Mouse (Mus musculus) embryonic stem cell, embryonic (primary cell): ENCODE measurements around the gene Ldlr.

Experiments
- CTCF ChIA-PET, 4 experiments: fragments of 300-600 bp in 2 of 4; fragments of 350-600 bp in 2 of 4; sonication (Branson Sonifier 250); formaldehyde crosslinking; loops; one replicate each; lab custom pipeline; 2022; ENCODE audit warnings: inconsistent platforms in 2 of 4; lab: Charles Lee
- POLR2A ChIA-PET, 4 experiments: fragments of 300-600 bp in 2 of 4; fragments of 350-600 bp in 2 of 4; sonication (Branson Sonifier 250); formaldehyde crosslinking; loops; one replicate each; lab custom pipeline; 2022; ENCODE audit warnings: antibody characterized with exemption in 4 of 4, inconsistent platforms in 1 of 4; lab: Charles Lee

Gene Ldlr

GRCm38 (mm10) chr9:21786309-21786708 lies 63.0 kb downstream of the Ldlr start:
- ChIA-PET POLR2A (interaction anchor here in 3 of 4 experiments (0.7 to 49.8 kb wide), 25 partner anchors 11 to 141 kb away, joined by 3 to 1056 read pairs (median 5); partner anchors contain the start of genes Ldlr (in 3 of the 3), Kank2 (in 2 of the 3), Spc24 (in 2 of the 3) and Ccdc159 (in 1 of the 3)), CTCF (interaction anchor here (0.5 to 5.3 kb wide), 19 partner anchors 10 to 268 kb away, joined by 3 to 27 read pairs (median 5); partner anchors contain the start of genes Spc24 (in 2 of the 4), Kank2 (in 1 of the 4) and Ldlr (in 1 of the 4))

- POLR2A ChIA-PET: interaction anchor here (0.6 to 49.8 kb wide), 38 partner anchors 9 to 996 kb away, joined by 3 to 1056 read pairs (median 5); partner anchors contain the start of genes Kank2 (in 3 of the 4), Ldlr (in 3 of the 4), Spc24 (in 2 of the 4) and Ccdc159 (in 1 of the 4)
- CTCF ChIA-PET: interaction anchor here (0.5 to 5.3 kb wide), 27 partner anchors 10 to 272 kb away, joined by 3 to 27 read pairs (median 4); partner anchors contain the start of genes Spc24 (in 2 of the 4), Kank2 (in 1 of the 4) and Ldlr (in 1 of the 4)
These were observed 63.6 kb downstream of the Ldlr start for GRCm38 (mm10) chr9:21786906-21787305.

DNA sequence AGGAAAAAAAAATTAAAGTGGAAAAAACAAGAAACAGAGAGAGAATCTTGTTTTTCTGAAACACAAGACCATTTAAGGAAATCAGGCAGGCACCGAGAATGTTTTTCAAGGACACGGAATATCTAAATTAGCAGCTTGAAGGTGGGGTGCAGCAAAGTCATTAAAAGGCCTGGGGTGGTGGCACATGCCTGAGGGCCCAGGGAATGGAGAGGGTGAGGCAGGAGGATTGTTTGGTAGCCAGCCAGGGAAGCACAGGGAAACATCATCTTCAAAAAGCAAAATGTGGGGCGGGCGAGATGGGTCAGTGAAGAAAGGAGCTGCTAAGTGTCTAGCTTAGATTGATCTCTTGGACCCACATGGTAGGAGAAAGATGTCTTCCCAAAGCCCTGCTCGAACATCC lies 64.4 kb downstream of the Ldlr start:
- POLR2A ChIA-PET: interaction anchor here (0.6 to 49.8 kb wide), 53 partner anchors 10 to 995 kb away, joined by 3 to 1056 read pairs (median 4); partner anchors contain the start of genes Kank2 (in 4 of the 4), Ldlr (in 3 of the 4), Spc24 (in 2 of the 4) and Acp5 (in 1 of the 4)
- CTCF ChIA-PET: interaction anchor here (0.5 to 5.3 kb wide), 22 partner anchors 11 to 272 kb away, joined by 3 to 27 read pairs (median 5); partner anchors contain the start of genes Spc24 (in 2 of the 4) and Kank2 (in 1 of the 4)

DNA sequence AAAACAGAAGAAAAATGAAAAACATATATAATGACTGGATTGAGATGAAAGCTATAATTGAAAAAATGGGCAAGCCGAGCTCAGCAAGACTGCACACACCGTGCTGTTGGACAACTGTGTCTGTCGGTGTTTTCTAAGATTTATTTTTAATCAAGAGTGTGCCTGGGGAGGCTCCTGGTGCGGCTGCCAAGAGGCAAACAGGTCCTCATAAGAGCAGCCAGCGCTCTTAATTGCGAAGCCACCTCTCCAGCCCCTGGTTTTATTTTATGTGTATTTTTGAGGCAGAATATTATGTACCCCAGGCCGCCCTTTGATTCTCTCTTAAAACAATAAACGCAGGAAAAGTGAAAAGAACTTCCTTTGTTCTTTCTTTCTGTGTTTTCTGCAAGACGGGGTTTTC lies 65.0 kb downstream of the Ldlr start:
- ChIA-PET POLR2A (interaction anchor here (0.6 to 49.8 kb wide), 43 partner anchors 9 to 773 kb away, joined by 3 to 1056 read pairs (median 4); partner anchors contain the start of genes Kank2 (in 4 of the 4), Ldlr (in 3 of the 4), Spc24 (in 2 of the 4) and Cdkn2d (in 1 of the 4)), CTCF (interaction anchor here in 3 of 4 experiments (0.6 to 5.3 kb wide), 7 partner anchors 10 to 52 kb away, joined by 3 to 27 read pairs (median 4); partner anchors contain the start of genes Spc24 (in 2 of the 3) and Kank2 (in 1 of the 3))

DNA sequence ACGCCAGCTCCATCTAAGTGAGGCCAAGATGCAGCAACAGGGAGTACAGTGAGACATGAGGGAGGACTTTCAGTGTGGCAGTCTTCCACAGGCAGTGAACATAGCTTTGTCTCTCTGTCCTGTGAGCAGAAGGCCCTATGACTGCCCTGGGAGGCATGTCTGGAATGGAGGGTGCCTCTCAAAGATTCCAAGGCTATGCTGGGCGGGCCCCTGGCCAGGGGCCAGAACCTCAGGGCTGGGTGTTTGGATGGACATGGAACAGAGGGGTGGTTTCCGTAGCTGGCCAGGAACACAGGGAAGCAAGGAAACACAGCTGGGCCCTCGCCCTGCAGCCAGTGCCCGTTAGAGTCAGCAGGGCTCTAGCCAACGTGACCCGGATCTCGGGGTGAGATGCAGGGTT lies 68.6 kb downstream of the Ldlr start:
- ChIA-PET POLR2A (interaction anchor here in 3 of 4 experiments (0.8 to 49.8 kb wide), 14 partner anchors 10 to 135 kb away, joined by 3 to 1056 read pairs (median 5); partner anchors contain the start of genes Ldlr (in 2 of the 3), Spc24 (in 2 of the 3) and Ccdc159 (in 1 of the 3)), CTCF (interaction anchor here in 2 of 4 experiments (0.6 to 4.9 kb wide), 4 partner anchors 8 to 79 kb away, joined by 3 to 28 read pairs (median 4); no protein-coding TSS in a partner anchor)

- POLR2A ChIA-PET: interaction anchor here in 3 of 4 experiments (0.6 to 49.8 kb wide), 11 partner anchors 11 to 134 kb away, joined by 3 to 1056 read pairs (median 6); partner anchors contain the start of genes Spc24 (in 2 of the 3), Ccdc159 (in 1 of the 3) and Ldlr (in 1 of the 3)
- CTCF ChIA-PET: interaction anchor here in 2 of 4 experiments (0.5 to 4.9 kb wide), 3 partner anchors 12 to 19 kb away, joined by 3 to 28 read pairs (median 5); no protein-coding TSS in a partner anchor
These were observed 69.4 kb downstream of the Ldlr start for GRCm38 (mm10) chr9:21792644-21793043.

- CTCF ChIA-PET: interaction anchor here in 1 of 4 experiments (4.9 kb wide), 1 partner anchor 12 kb away, joined by 28 read pairs; no protein-coding TSS in a partner anchor
- POLR2A ChIA-PET: interaction anchor here in 3 of 4 experiments (1.0 to 49.8 kb wide), 18 partner anchors 8 to 196 kb away, joined by 3 to 1056 read pairs (median 12); partner anchors contain the start of genes Spc24 (in 2 of the 3) and Ldlr (in 1 of the 3)
These were observed 70.2 kb downstream of the Ldlr start for GRCm38 (mm10) chr9:21793507-21793906.

GRCm38 (mm10) chr9:21794344-21794834 lies 71.1 kb downstream of the Ldlr start:
- CTCF ChIA-PET: interaction anchor here in 3 of 4 experiments (0.5 to 4.9 kb wide), 5 partner anchors 9 to 34 kb away, joined by 3 to 28 read pairs (median 3); no protein-coding TSS in a partner anchor
- POLR2A ChIA-PET: interaction anchor here in 3 of 4 experiments (0.8 to 49.8 kb wide), 24 partner anchors 7 to 197 kb away, joined by 3 to 1056 read pairs (median 4); partner anchors contain the start of genes Spc24 (in 2 of the 3) and Ldlr (in 1 of the 3)

DNA sequence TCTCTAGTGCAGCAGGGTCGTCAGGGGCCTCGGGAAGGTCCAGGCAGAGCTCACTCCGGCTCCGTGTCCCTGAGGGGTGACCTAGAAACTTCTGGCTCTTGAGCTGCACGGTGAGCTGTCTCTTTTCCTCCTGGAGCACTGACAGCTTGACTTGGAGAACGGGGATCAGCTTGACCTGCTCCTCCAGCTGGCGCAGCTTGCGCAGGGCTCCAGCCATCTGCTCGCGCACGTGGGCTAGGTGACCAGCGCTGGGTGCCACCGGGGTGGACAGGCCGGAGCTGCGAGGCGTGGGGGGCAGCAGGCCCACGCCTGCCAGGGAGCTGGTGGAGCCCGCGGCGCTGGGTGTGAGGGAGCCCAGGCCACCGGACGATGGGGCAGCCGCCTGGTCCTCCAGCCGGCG lies 71.6 kb downstream of the Ldlr start:
- ChIA-PET POLR2A (interaction anchor here in 3 of 4 experiments (0.8 to 49.8 kb wide), 19 partner anchors 7 to 193 kb away, joined by 3 to 1056 read pairs (median 4); partner anchors contain the start of genes Spc24 (in 2 of the 3) and Ldlr (in 1 of the 3)), CTCF (interaction anchor here in 3 of 4 experiments (0.8 to 4.9 kb wide), 5 partner anchors 9 to 42 kb away, joined by 3 to 28 read pairs (median 3); no protein-coding TSS in a partner anchor)

DNA sequence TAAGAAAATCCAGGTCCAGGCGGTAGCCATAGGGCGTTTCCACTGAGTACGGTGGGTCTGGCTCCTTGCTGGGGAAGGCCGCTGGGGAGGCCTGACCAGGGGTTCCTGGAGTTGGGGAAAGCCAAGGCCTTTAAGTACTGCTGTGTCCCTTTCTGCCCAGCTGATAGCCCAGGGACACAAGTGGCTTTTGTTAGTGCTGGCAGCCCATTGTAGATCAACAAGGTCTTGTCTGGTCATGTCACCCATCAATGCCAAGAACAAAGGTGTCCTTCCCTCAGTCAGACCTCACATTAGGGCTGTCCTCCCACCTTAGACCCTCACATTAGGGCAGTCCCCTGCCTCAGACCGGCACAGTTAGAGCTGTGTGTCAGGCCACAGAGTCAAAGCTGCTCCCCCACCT lies 72.3 kb downstream of the Ldlr start:
- CTCF ChIA-PET: interaction anchor here in 3 of 4 experiments (0.8 to 4.9 kb wide), 4 partner anchors 9 to 43 kb away, joined by 3 to 28 read pairs (median 9); no protein-coding TSS in a partner anchor

GRCm38 (mm10) chr9:21796259-21796658 lies 73.0 kb downstream of the Ldlr start:
- POLR2A ChIA-PET: interaction anchor here in 3 of 4 experiments (0.6 to 49.8 kb wide), 14 partner anchors 7 to 360 kb away, joined by 3 to 1056 read pairs (median 14); partner anchors contain the start of genes Ldlr (in 2 of the 3), Spc24 (in 2 of the 3) and Pigyl (in 1 of the 3)
- CTCF ChIA-PET: interaction anchor here in 2 of 4 experiments (0.6 to 4.9 kb wide), 3 partner anchors 8 to 9 kb away, joined by 3 to 28 read pairs (median 15); no protein-coding TSS in a partner anchor

More for the DNA sequence above, 72.3 kb downstream of the Ldlr start:
- POLR2A ChIA-PET: interaction anchor here in 3 of 4 experiments (0.6 to 49.8 kb wide), 15 partner anchors 8 to 361 kb away, joined by 3 to 1056 read pairs (median 13); partner anchors contain the start of genes Spc24 (in 2 of the 3), Ldlr (in 1 of the 3) and Pigyl (in 1 of the 3)

- ChIA-PET POLR2A (interaction anchor here in 3 of 4 experiments (0.6 to 49.8 kb wide), 12 partner anchors 8 to 73 kb away, joined by 3 to 1056 read pairs (median 25); partner anchors contain the start of genes Spc24 (in 2 of the 3) and Ldlr (in 1 of the 3)), CTCF (interaction anchor here in 1 of 4 experiments (0.6 to 4.9 kb wide), 2 partner anchors 8 to 10 kb away, joined by 3 to 28 read pairs; no protein-coding TSS in a partner anchor)
These were observed 73.6 kb downstream of the Ldlr start for GRCm38 (mm10) chr9:21796919-21797318.

GRCm38 (mm10) chr9:21797921-21798344 lies 74.7 kb downstream of the Ldlr start:
- ChIA-PET POLR2A (interaction anchor here (0.5 to 49.8 kb wide), 55 partner anchors 8 to 533 kb away, joined by 3 to 1056 read pairs (median 4); partner anchors contain the start of genes Ldlr (in 3 of the 4), Ccdc159 (in 2 of the 4), Rab3d (in 2 of the 4) and Spc24 (in 2 of the 4)), CTCF (interaction anchor here in 1 of 4 experiments (1.0 to 2.1 kb wide), 6 partner anchors 10 to 196 kb away, joined by 3 to 7 read pairs (median 4); partner anchors contain the start of gene Spc24)

DNA sequence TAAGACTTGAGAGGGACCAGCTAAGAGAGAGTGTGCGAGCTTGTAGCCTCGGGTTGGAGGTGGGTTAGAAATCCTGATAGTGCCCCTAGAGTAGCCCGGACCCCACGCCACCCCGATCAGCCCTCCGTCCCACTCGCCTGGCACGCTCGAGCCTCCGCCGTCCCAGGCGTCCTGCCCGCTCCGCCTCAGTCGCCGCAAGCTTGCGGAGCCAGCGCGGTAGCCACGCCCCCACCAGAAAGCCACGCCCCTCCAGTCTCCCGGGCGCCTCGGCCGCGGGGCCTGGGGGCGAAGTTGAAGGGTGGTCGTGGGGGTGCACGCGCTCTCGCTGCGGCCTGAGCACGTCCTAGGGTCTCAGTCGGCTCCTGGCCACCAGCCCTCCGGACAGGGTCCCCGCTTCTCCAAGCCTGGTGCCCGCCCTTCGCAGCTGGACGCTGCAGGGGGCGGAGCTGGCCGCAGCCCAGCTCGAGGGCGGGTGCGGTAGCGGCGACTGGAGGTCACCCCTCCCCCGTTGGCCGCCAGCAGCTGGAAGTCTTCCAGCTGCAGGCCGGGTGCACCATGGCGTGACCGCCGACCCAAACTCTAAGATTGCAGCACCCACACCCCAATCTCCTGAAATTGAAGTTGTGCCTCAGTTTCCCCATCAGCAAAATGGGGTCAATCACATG lies 75.2 kb downstream of the Ldlr start, which contains the start of gene Kank2:
Gene Kank2, minus strand, starts transcription at position 400 of the 665 bp plus-strand sequence.
- ChIA-PET CTCF (interaction anchor here in 3 of 4 experiments (0.6 to 2.6 kb wide), 10 partner anchors 11 to 300 kb away, joined by 3 to 8 read pairs (median 4); partner anchors contain the start of gene Spc24 (in 1 of the 3)), POLR2A (interaction anchor here (0.6 to 49.8 kb wide), 65 partner anchors 7 to 534 kb away, joined by 3 to 1056 read pairs (median 4); partner anchors contain the start of genes Ccdc159 (in 3 of the 4), Ldlr (in 3 of the 4), Tmem205 (in 3 of the 4) and Rab3d (in 2 of the 4))

- POLR2A ChIA-PET: interaction anchor here (0.5 to 49.8 kb wide), 61 partner anchors 7 to 534 kb away, joined by 3 to 1056 read pairs (median 4); partner anchors contain the start of genes Ccdc159 (in 3 of the 4), Ldlr (in 3 of the 4), Tmem205 (in 3 of the 4) and Rab3d (in 2 of the 4)
These were observed 75.7 kb downstream of the Ldlr start for GRCm38 (mm10) chr9:21799010-21799350.

More at GRCm38 (mm10) chr9:21799010-21799350, 75.7 kb downstream of the Ldlr start:
- CTCF ChIA-PET: interaction anchor here in 3 of 4 experiments (0.6 to 2.6 kb wide), 9 partner anchors 11 to 299 kb away, joined by 3 to 8 read pairs (median 4); partner anchors contain the start of gene Spc24 (in 1 of the 3)
